Mouse (Mus musculus) retina, embryonic 14.5 days (tissue): ENCODE data around the gene Zc2hc1c.

Experiments
- DNase-seq: peaks from one replicate; pipeline ENCODE4 v3.0.0-alpha.2; 2015; ENCODE audit warnings: low spot score

Zc2hc1c gene

GRCm38 (mm10) chr12:85284996-85285395 lies 3.4 kb upstream of the Zc2hc1c start:
- DNase-seq = no peak

GRCm38 (mm10) chr12:85286941-85287340 lies 1.4 kb upstream of the Zc2hc1c start:
- DNase-seq = peak; percentile 50

GRCm38 (mm10) chr12:85287809-85288485 lies 444 bp upstream of the Zc2hc1c start, which contains the start of gene Acyp1:
Acyp1 (minus strand) TSS chr12:85288438.
- peak; percentile 28 for DNase-seq

- DNase-seq = no peak
These were observed 988 bp downstream of the Zc2hc1c start for GRCm38 (mm10) chr12:85289157-85290000.

GRCm38 (mm10) chr12:85290633-85291032 lies 2.2 kb downstream of the Zc2hc1c start:
- DNase-seq = no peak

- no peak for DNase-seq
These were observed 3.1 kb downstream of the Zc2hc1c start for GRCm38 (mm10) chr12:85291541-85291940.

GRCm38 (mm10) chr12:85292288-85292687 lies 3.9 kb downstream of the Zc2hc1c start:
- no peak for DNase-seq

- DNase-seq = no peak
These were observed 4.5 kb downstream of the Zc2hc1c start for GRCm38 (mm10) chr12:85292906-85293305.

- no peak for DNase-seq
These were observed 7.1 kb downstream of the Zc2hc1c start for GRCm38 (mm10) chr12:85295506-85295905.

- no peak for DNase-seq
These were observed 8.5 kb downstream of the Zc2hc1c start for GRCm38 (mm10) chr12:85296915-85297314.

GRCm38 (mm10) chr12:85297345-85297997 lies 9.1 kb downstream of the Zc2hc1c start:
- DNase-seq = no peak

GRCm38 (mm10) chr12:85298127-85298834 lies 9.9 kb downstream of the Zc2hc1c start:
- no peak for DNase-seq

- no peak for DNase-seq
These were observed 10.4 kb downstream of the Zc2hc1c start for GRCm38 (mm10) chr12:85298835-85299180.

GRCm38 (mm10) chr12:85303256-85303655 lies 14.9 kb downstream of the Zc2hc1c start:
- no peak for DNase-seq

GRCm38 (mm10) chr12:85304725-85305124 lies 16.3 kb downstream of the Zc2hc1c start:
- no peak for DNase-seq

- peak; percentile 93 for DNase-seq
These were observed 17.0 kb downstream of the Zc2hc1c start for GRCm38 (mm10) chr12:85305247-85305892.

GRCm38 (mm10) chr12:85308651-85309050 lies 20.3 kb downstream of the Zc2hc1c start:
- no peak for DNase-seq

- no peak for DNase-seq
These were observed 41.8 kb downstream of the Zc2hc1c start for GRCm38 (mm10) chr12:85330153-85330552.

GRCm38 (mm10) chr12:85337567-85338311 lies 49.3 kb downstream of the Zc2hc1c start:
- no peak for DNase-seq

GRCm38 (mm10) chr12:85338815-85339214 lies 50.4 kb downstream of the Zc2hc1c start:
- no peak for DNase-seq

GRCm38 (mm10) chr12:85339243-85339729 lies 50.9 kb downstream of the Zc2hc1c start, which contains the start of gene Nek9:
Nek9 (minus strand) TSS chr12:85339362.
- peak; percentile 98 for DNase-seq
